Mouse (Mus musculus) limb, embryonic 11.5 days (tissue): ENCODE data around the gene Fam120b. TPM values are rescaled to one million over a fixed set of nuclear protein-coding genes. Genes with fewer than 3 reads are reported as not detected.
"Not testable (repeated sequence)": the region's sequence is repeated elsewhere in the genome, so short reads cannot be mapped to it uniquely, and the experiment has no call there.

Experiments
- ATAC-seq: fragments of 200-750 bp; cut with Nextera tagmentation; 2 replicates; pipeline ENCODE4 v1.8.0; 2017; ENCODE audit warnings: low read depth; ENCODE audit not compliant: insufficient number of reproducible peaks, low FRiP score, low TSS enrichment
- DNase-seq: peaks from one replicate; pipeline ENCODE4 v3.0.0-alpha.2; 2015; ENCODE audit warnings: low spot score
- H3K27ac ChIP-seq: fragments of 300-500 bp; sonication (generic); replicated peaks from 2 replicates; pipeline ENCODE4 v1.5.1; 2014; ENCODE audit warnings: low read depth, mild to moderate bottlenecking, low read length
- H3K27me3 ChIP-seq: fragments of 300-500 bp; sonication (generic); 2 replicates; pipeline ENCODE4 v1.6.1; 2014; ENCODE audit warnings: mild to moderate bottlenecking, low read length, mixed read lengths; ENCODE audit not compliant: control insufficient read depth, insufficient read depth
- H3K36me3 ChIP-seq: fragments of 300-500 bp; sonication (generic); 2 replicates; pipeline ENCODE4 v1.6.1; 2014; ENCODE audit warnings: mild to moderate bottlenecking, low read length, moderate library complexity, mixed read lengths; ENCODE audit not compliant: control insufficient read depth, insufficient read depth
- H3K4me1 ChIP-seq: fragments of 300-500 bp; sonication (generic); 2 replicates; pipeline ENCODE4 v1.6.1; 2014; ENCODE audit warnings: low read length, mixed read lengths; ENCODE audit not compliant: control insufficient read depth, insufficient read depth
- H3K4me2 ChIP-seq: fragments of 300-500 bp; sonication (generic); 2 replicates; pipeline ENCODE4 v1.6.1; 2014; ENCODE audit warnings: low read depth, mild to moderate bottlenecking, moderate library complexity; ENCODE audit not compliant: severe bottlenecking
- H3K4me3 ChIP-seq: fragments of 300-500 bp; sonication (generic); 2 replicates; pipeline ENCODE4 v1.5.1; 2014; ENCODE audit warnings: low read depth, low read length
- H3K9ac ChIP-seq: fragments of 300-500 bp; sonication (generic); 2 replicates; pipeline ENCODE4 v1.6.1; 2014; ENCODE audit warnings: mild to moderate bottlenecking, low read length
- H3K9me3 ChIP-seq: fragments of 300-500 bp; sonication (generic); 2 replicates; pipeline ENCODE4 v1.6.1; 2016; ENCODE audit warnings: low read length; ENCODE audit not compliant: control insufficient read depth
- WGBS: fragments of 180-500 bp; shearing (Covaris S2); extraction: QIAGEN DNeasy Blood & Tissue Kit; methylation state at CpG from one replicate; pipeline ENCODE4 v1.1.7; 2014; 5-methylcytosine and 5-hydroxymethylcytosine counted together
- polyA plus RNA-seq: library from polyadenylated mRNA; unstranded; fragments of >200 nt; fragmentation: Nextera tagmentation; extraction: Ambion mirVana; gene quantifications from 2 replicates; pipeline ENCODE4 v1.2.1, GENCODE M21; 2014

Fam120b gene
- polyA plus RNA-seq, 1 experiment from 2014 or later: 27.2 TPM

DNA sequence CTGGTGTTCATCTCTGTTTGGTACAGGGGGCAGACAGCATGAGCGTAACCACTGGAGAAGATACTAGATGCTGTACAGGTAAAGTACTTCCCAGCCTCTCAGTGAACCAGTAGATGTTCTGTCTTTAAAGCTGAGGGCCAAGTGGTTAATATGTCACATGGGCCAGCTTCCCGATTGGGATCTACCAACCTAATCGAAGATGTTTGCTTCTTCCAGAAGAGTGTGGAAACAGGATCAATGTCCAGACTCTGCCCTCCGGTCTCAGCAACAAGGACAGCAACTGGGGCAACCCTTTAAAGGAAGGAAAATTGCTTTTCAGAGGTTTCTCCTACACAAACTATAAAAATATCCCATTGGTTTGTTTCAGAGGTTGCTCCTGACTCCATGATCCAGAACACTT is 35.5 kb downstream of the Fam120b start:
- Histone ChIP-seq H3K4me3 (no peak overlapping the region), H3K4me2 (no peak overlapping the region), H3K27ac (no peak overlapping the region), H3K9me3 (no peaks in the 10 kb centered on the region), H3K36me3 (peaks cover 4% of the 10 kb centered on the region; the same call in 1 of the 2 replicates), H3K27me3 (no peaks in the 10 kb centered on the region), H3K9ac (no peak overlapping the region), H3K4me1 (no peaks in the 10 kb centered on the region)
- DNase-seq: no peak
- WGBS: 94% methylated on average over 4 of the region's 4 CpGs
- no peak for ATAC-seq

DNA sequence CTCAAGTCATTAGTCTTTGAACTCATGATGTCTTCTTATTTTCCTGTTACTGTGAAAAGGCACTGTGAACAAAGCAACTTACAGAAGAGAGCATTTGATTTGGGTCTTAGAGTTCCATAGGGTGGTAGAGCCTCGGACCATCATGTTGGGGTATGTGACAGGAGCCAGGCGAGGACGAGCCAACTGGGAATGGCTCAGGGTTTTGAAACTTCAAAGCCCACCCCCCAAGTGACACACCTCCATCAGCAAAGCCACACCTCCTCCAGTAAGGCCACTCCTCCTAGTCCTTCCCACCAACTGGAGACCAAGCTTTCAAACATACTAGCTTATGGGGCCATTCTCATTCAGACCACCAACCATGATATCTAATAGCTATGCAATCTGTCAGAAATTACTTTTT is 36.0 kb downstream of the Fam120b start:
- DNase-seq (no peak), ATAC-seq (no peak)
- Histone ChIP-seq H3K9ac (no peak overlapping the region), H3K9me3 (no peaks in the 10 kb centered on the region), H3K36me3 (peaks cover 2% of the 10 kb centered on the region; the same call in 1 of the 2 replicates), H3K4me1 (no peaks in the 10 kb centered on the region), H3K4me2 (no peak overlapping the region), H3K4me3 (no peak overlapping the region), H3K27ac (no peak overlapping the region), H3K27me3 (no peaks in the 10 kb centered on the region)
- 79% methylated on average over 3 of the region's 3 CpGs for WGBS

DNA sequence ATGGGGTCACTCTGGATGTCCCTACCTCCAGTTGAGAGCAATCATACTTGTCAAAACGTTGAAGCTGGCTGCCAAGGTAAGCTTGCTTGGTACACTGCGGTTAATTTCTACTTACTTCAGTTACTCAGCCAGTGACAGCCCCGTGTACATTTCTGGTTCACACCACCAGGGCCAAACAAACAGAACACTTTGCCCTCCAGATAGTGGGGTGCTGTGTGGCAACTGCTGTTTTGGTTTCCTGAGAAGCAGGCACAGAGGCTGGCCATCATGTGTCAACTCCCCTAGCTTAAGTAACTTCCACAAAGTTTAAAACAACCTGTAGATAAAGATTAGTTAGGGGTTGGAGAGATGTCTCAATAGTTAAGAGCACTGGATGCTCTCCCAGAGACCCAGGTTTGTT is 38.7 kb downstream of the Fam120b start:
- Histone ChIP-seq H3K4me1 (no peaks in the 10 kb centered on the region), H3K27ac (no peak overlapping the region), H3K4me2 (no peak overlapping the region), H3K9me3 (no peaks in the 10 kb centered on the region), H3K9ac (no peak overlapping the region), H3K27me3 (no peaks in the 10 kb centered on the region), H3K36me3 (no peaks in the 10 kb centered on the region), H3K4me3 (no peak overlapping the region)
- ATAC-seq: no peak
- 80% methylated on average over 3 of the region's 3 CpGs for WGBS
- DNase-seq: no peak

DNA sequence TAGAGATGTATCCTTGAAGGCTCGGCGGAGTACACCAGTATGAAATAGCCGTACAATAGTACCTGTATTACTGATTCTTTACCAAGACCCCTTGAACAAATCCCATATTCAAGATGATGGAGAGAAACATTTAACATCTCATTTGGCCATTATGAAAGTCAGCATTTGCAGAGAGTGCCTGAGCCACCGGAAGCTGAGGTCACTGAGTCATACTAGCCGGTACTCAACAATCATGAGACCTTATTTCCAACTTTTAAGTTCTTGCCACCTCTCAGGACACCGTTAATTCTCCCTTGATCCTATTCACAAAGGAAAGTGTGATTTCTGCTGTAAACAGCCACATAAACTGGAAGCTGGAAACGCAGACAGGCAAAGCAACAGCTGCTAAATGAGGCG is 44.1 kb downstream of the Fam120b start:
- ATAC-seq: no peak
- Histone ChIP-seq H3K4me2 (peak overlapping the region; percentile 24; the same call in 1 of the 2 replicates), H3K27me3 (no peaks in the 10 kb centered on the region)

DNA sequence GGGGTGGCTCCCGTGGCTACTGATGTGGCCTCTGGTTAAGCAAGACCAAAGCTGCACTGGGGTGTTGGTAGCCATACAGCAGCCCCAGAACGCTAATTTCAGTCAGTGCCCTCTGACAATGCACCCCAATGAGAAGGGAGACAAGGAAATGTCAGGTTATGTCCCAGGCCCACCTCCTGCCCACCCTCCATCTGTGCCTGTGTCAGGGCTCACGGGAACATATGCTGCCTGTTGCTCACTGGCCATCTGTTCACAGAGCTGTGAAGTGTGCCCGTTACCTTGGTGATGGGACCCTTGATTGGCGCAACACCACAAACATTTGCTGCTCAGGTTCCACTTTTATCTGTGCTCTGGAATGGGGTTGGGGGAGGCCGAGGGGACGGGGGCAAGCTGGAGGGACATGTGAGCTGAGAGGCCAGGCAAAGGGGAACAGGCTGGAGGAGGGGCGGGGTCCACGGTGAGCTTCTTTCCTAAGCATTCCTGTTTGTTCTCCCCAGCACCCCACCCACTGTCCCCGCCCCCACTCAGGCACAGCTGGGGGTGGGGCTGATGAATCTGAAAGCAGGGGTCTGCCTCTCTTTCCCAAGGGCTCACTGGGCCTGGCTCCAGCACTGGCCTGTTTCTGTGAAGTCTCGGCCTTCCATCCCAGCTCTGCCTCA is 44.6 kb downstream of the Fam120b start:
- Histone ChIP-seq H3K4me1 (peaks cover 9% of the 10 kb centered on the region), H3K4me2 (peak overlapping the region; percentile 24), H3K27ac (peak overlapping the region; percentile 75), H3K27me3 (no peaks in the 10 kb centered on the region), H3K9me3 (no peaks in the 10 kb centered on the region), H3K9ac (0 out of 2 replicates have a peak overlapping the region, but pooled peaks have one; percentile 14), H3K4me3 (no peak overlapping the region), H3K36me3 (no peaks in the 10 kb centered on the region)
- 2% methylated on average over 11 of the region's 11 CpGs for WGBS
- ATAC-seq: peak; percentile 92
- DNase-seq: peak; percentile 81

More for the DNA sequence above, 44.1 kb downstream of the Fam120b start:
- no peak overlapping the region for H3K9ac ChIP-seq
- peak overlapping the region; percentile 75 for H3K27ac ChIP-seq
- 43% methylated on average over 8 of the region's 8 CpGs for WGBS
- DNase-seq: no peak
- no peaks in the 10 kb centered on the region for H3K9me3 ChIP-seq
- peaks cover 9% of the 10 kb centered on the region for H3K4me1 ChIP-seq
- H3K36me3 ChIP-seq: no peaks in the 10 kb centered on the region
- no peak overlapping the region for H3K4me3 ChIP-seq

DNA sequence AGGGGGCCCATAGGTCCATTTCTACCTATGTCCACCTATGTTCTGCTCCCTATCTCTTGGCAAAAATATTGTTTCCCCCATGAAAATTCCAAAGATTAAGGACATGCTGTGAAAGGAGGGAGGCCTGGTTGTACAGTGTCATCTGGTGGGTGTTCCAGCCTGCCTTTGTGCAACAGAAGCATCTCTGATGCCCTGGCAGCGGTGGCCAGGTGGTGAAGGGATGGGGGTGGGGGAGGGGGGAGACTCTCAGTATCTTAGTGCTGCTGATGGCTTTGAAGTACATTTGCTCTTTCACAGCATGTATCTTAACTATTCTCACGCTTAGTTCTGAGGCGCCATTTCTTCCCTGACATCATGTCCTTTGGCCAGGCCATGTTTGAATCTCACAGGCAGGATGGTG is 49.4 kb downstream of the Fam120b start:
- Histone ChIP-seq H3K9me3 (no peaks in the 10 kb centered on the region), H3K4me2 (no peak overlapping the region), H3K27ac (no peak overlapping the region), H3K36me3 (no peaks in the 10 kb centered on the region), H3K9ac (no peak overlapping the region), H3K4me1 (peaks cover 6% of the 10 kb centered on the region), H3K4me3 (no peak overlapping the region), H3K27me3 (no peaks in the 10 kb centered on the region)
- DNase-seq: no peak
- ATAC-seq: no peak
- 79% methylated on average over 3 of the region's 3 CpGs for WGBS

DNA sequence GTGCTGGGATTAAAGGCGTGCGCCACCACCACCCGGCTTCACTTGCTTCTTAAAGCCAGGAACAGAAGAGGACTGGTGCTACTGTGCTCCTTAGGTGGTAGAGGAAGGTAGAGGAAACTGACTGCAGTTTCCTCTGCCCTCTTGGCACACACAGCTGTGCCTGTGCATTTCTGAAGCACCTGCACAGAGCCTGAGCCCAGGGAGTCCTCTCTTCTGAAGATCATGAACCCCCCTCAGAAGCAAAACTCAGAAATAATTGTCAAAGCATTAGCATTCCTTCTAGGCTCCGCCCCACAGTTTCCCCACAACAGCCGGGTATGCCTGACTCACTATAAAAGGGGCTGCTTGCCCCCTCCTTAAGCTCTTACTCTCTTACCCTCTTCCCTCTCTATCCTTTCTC is 51.8 kb downstream of the Fam120b start:
- no peak for DNase-seq
- Histone ChIP-seq H3K9ac (no peak overlapping the region), H3K9me3 (no peaks in the 10 kb centered on the region), H3K4me3 (no peak overlapping the region), H3K4me2 (no peak overlapping the region), H3K4me1 (no peaks in the 10 kb centered on the region), H3K27me3 (no peaks in the 10 kb centered on the region), H3K27ac (no peak overlapping the region), H3K36me3 (no peaks in the 10 kb centered on the region)
- 83% methylated on average over 5 of the region's 5 CpGs for WGBS
- no peak for ATAC-seq

DNA sequence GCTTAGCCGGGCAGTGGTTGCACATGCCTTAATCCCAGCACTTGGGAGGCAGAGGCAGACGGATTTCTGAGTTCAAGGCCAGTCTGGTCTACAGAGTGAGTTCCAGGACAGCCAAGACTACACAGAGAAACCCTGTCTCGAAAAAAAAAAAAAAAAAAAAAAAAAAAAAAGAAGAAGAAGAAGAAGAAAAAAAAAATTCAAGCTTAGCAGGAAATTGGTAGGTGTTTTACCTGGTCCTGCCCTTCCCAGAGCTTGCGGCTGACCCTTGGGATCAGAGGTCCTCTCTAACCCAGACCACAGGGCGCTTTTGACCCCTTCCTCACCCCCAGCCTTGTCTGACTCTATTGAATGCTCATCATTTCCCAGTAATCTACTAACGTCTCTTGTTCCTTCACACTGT is 53.1 kb downstream of the Fam120b start:
- H3K27ac ChIP-seq, ATAC-seq, DNase-seq, H3K4me2 ChIP-seq, H3K9ac ChIP-seq, H3K27me3 ChIP-seq, H3K9me3 ChIP-seq, H3K4me1 ChIP-seq, H3K4me3 ChIP-seq, H3K36me3 ChIP-seq: not testable (repeated sequence)
- 77% methylated on average over 5 of the region's 6 CpGs for WGBS

DNA sequence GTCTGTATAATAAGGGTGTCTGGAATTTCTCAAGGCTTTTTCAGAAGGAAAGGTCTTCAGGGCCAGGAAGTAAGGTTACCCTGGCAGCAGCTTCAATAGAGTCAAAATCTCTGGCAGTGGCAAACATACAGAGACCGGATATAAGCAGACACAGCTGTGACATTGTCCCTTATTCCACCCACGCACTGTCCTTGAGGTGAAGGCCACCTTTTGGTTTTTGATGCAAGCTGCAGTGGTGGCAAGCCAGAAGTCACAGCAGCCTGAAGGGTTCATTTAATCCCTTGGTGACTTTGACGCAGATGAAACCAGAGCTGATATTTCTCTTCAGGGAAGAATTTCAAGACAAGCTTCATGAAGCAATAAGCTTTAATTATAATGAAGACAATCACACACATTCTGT is 53.6 kb downstream of the Fam120b start:
- WGBS: 84% methylated on average over 3 of the region's 3 CpGs
- Histone ChIP-seq H3K36me3 (no peaks in the 10 kb centered on the region), H3K9me3 (no peaks in the 10 kb centered on the region), H3K4me2 (no peak overlapping the region), H3K4me3 (no peak overlapping the region), H3K27ac (no peak overlapping the region), H3K4me1 (no peaks in the 10 kb centered on the region), H3K27me3 (no peaks in the 10 kb centered on the region), H3K9ac (no peak overlapping the region)
- no peak for ATAC-seq
- no peak for DNase-seq
